21 mouse cellular contexts compared by ENCODE assay signal in genomic region chr4:97941616-97942015, GRCm38 (mm10).
DNase-seq lines count a peak whose midpoint lies in the region; ATAC-seq lines count a peak whose summit lies in the region.
"Had no signal": no experiment of that assay in that cellular context is flagged by ENCODE, and none has a peak within 500 bp of the region (broad histone marks: within the 10 kb centered on the region; RNA-seq: fewer than 3 reads in every experiment).

No protein-coding gene starts in this region.

- H3K4me3 ChIP-seq in embryonic facial prominence, embryonic 12.5 days, result no peak overlapping the region
- no peak overlapping the region for H3K4me3 ChIP-seq in embryonic facial prominence, embryonic 10.5 days
- no peak overlapping the region for H3K4me3 ChIP-seq in heart, embryonic 16.5 days (ENCODE audit: low read length)
- H3K4me3 ChIP-seq in midbrain, embryonic 14.5 days (replicated peaks; ENCODE audit: low read depth, low read length), result no peak overlapping the region
- H3K4me3 ChIP-seq in kidney, embryonic 16.5 days (ENCODE audit: low read length), result no peak overlapping the region
- H3K4me3 ChIP-seq: erythroblast, embryonic 14.5 days; liver, embryonic 13.5 days; megakaryocyte, embryonic 14.5 days had no signal

- no peaks in the 10 kb centered on the region for H3K9me3 ChIP-seq in embryonic facial prominence, embryonic 12.5 days
- no peaks in the 10 kb centered on the region for H3K9me3 ChIP-seq in embryonic facial prominence, embryonic 10.5 days
- H3K9me3 ChIP-seq in heart, embryonic 16.5 days (replicated peaks; ENCODE audit: control insufficient read depth, low read length), result no peaks in the 10 kb centered on the region
- no peaks in the 10 kb centered on the region for H3K9me3 ChIP-seq in midbrain, embryonic 14.5 days (ENCODE audit: control insufficient read depth, low read length)
- no peaks in the 10 kb centered on the region for H3K9me3 ChIP-seq in kidney, embryonic 16.5 days (ENCODE audit: low read length)
- H3K9me3 ChIP-seq: liver, embryonic 13.5 days; megakaryocyte, embryonic 14.5 days had no signal

- intact Hi-C loops in heart, postnatal 25 days (cut with DNase I), result no loop called here

- H3K4me1 ChIP-seq in embryonic facial prominence, embryonic 12.5 days, result peaks cover 22% of the 10 kb centered on the region
- H3K4me1 ChIP-seq in embryonic facial prominence, embryonic 10.5 days, result 0 out of 2 replicates have a peak, but pooled peaks cover 5% of the 10 kb centered on the region
- peaks cover 28% of the 10 kb centered on the region for H3K4me1 ChIP-seq in heart, embryonic 16.5 days (ENCODE audit: control insufficient read depth, insufficient read depth, low read length)
- H3K4me1 ChIP-seq in midbrain, embryonic 14.5 days (ENCODE audit: control insufficient read depth, insufficient read depth, low read length), result 0 out of 2 replicates have a peak, but pooled peaks cover 7% of the 10 kb centered on the region
- H3K4me1 ChIP-seq in kidney, embryonic 16.5 days (ENCODE audit: insufficient read depth, low read length), result peaks cover 7% of the 10 kb centered on the region; the same call in 1 of the 2 replicates
- H3K4me1 ChIP-seq: liver, embryonic 13.5 days had no signal

- no peaks in the 10 kb centered on the region for H3K27me3 ChIP-seq in embryonic facial prominence, embryonic 12.5 days
- no peaks in the 10 kb centered on the region for H3K27me3 ChIP-seq in embryonic facial prominence, embryonic 10.5 days (replicated peaks; ENCODE audit: low read depth, poor library complexity, severe bottlenecking)
- no peaks in the 10 kb centered on the region for H3K27me3 ChIP-seq in heart, embryonic 16.5 days (ENCODE audit: control insufficient read depth, insufficient read depth, low read length)
- no peaks in the 10 kb centered on the region for H3K27me3 ChIP-seq in midbrain, embryonic 14.5 days (ENCODE audit: control insufficient read depth, insufficient read depth, low read length)
- no peaks in the 10 kb centered on the region for H3K27me3 ChIP-seq in kidney, embryonic 16.5 days (ENCODE audit: insufficient read depth, low read length)
- H3K27me3 ChIP-seq: liver, embryonic 13.5 days had no signal

- no peak overlapping the region for H3K9ac ChIP-seq in embryonic facial prominence, embryonic 12.5 days
- H3K9ac ChIP-seq in heart, embryonic 16.5 days (ENCODE audit: low read length), result no peak overlapping the region
- H3K9ac ChIP-seq in midbrain, embryonic 14.5 days (replicated peaks; ENCODE audit: low read length), result no peak overlapping the region
- no peak overlapping the region for H3K9ac ChIP-seq in kidney, embryonic 16.5 days (replicated peaks; ENCODE audit: low read length)
- H3K9ac ChIP-seq: liver, embryonic 13.5 days had no signal

- 59% methylated on average over 8 of the region's 8 CpGs for WGBS in embryonic facial prominence, embryonic 12.5 days
- 87% methylated on average over 8 of the region's 8 CpGs for WGBS in embryonic facial prominence, embryonic 10.5 days
- 81% methylated on average over 8 of the region's 8 CpGs for WGBS in heart, embryonic 16.5 days
- 91% methylated on average over 8 of the region's 8 CpGs for WGBS in midbrain, embryonic 14.5 days
- WGBS in kidney, embryonic 16.5 days, result 87% methylated on average over 8 of the region's 8 CpGs

- no peak for DNase-seq in embryonic facial prominence, embryonic 10.5 days (ENCODE audit: low spot score)
- DNase-seq in heart, postnatal 25 days (ENCODE audit: low spot score), result no peak
- DNase-seq in testis, postnatal 10 days (ENCODE audit: low spot score), result peak; percentile 48
- DNase-seq in testis, postnatal 14 days (ENCODE audit: low spot score), result no peak
- no peak for DNase-seq in midbrain, embryonic 14.5 days
- DNase-seq: cerebellum, postnatal 14 days; embryo, embryonic 11 days; heart, postnatal 10 days; kidney, adult 8-10 months; kidney, postnatal 36 days; liver, embryonic 13.5 days; lung, postnatal 10 days; retina, postnatal 1 day; thymus, postnatal 36 days had no signal

- no peak for ATAC-seq in embryonic facial prominence, embryonic 12.5 days (ENCODE audit: insufficient number of reproducible peaks, insufficient read depth, low FRiP score, low TSS enrichment)
- no peak for ATAC-seq in heart, embryonic 16.5 days (replicated peaks; ENCODE audit: extremely low read depth, insufficient read depth, low FRiP score)
- no peak for ATAC-seq in midbrain, embryonic 14.5 days (ENCODE audit: low FRiP score, low TSS enrichment)
- ATAC-seq in kidney, embryonic 16.5 days (ENCODE audit: low FRiP score, low TSS enrichment), result no peak
- ATAC-seq: hindbrain, embryonic 16.5 days; midbrain, embryonic 16.5 days had no signal

- H3K4me2 ChIP-seq in embryonic facial prominence, embryonic 12.5 days (replicated peaks), result no peak overlapping the region
- H3K4me2 ChIP-seq in heart, embryonic 16.5 days (ENCODE audit: low read depth, low read length), result no peak overlapping the region
- H3K4me2 ChIP-seq in midbrain, embryonic 14.5 days (ENCODE audit: low read length), result no peak overlapping the region
- H3K4me2 ChIP-seq in kidney, embryonic 16.5 days (replicated peaks; ENCODE audit: low read depth, low read length), result no peak overlapping the region
- H3K4me2 ChIP-seq: liver, embryonic 13.5 days had no signal

- H3K36me3 ChIP-seq in embryonic facial prominence, embryonic 12.5 days, result no peaks in the 10 kb centered on the region
- H3K36me3 ChIP-seq in embryonic facial prominence, embryonic 10.5 days (replicated peaks), result no peaks in the 10 kb centered on the region
- H3K36me3 ChIP-seq in heart, embryonic 16.5 days (ENCODE audit: control insufficient read depth, insufficient read depth), result no peaks in the 10 kb centered on the region
- no peaks in the 10 kb centered on the region for H3K36me3 ChIP-seq in midbrain, embryonic 14.5 days (ENCODE audit: control insufficient read depth, insufficient read depth, low read length)
- H3K36me3 ChIP-seq in kidney, embryonic 16.5 days (ENCODE audit: insufficient read depth, low read length), result no peaks in the 10 kb centered on the region
- H3K36me3 ChIP-seq: liver, embryonic 13.5 days had no signal

- peak overlapping the region; percentile 12; the same call in 1 of the 2 replicates for H3K27ac ChIP-seq in embryonic facial prominence, embryonic 12.5 days
- H3K27ac ChIP-seq in embryonic facial prominence, embryonic 10.5 days (replicated peaks), result no peak overlapping the region
- 0 out of 2 replicates have a peak overlapping the region, but pooled peaks have one; percentile 4 for H3K27ac ChIP-seq in heart, embryonic 16.5 days (ENCODE audit: low read length)
- no peak overlapping the region for H3K27ac ChIP-seq in midbrain, embryonic 14.5 days (replicated peaks; ENCODE audit: low read depth, low read length)
- no peak overlapping the region for H3K27ac ChIP-seq in kidney, embryonic 16.5 days (ENCODE audit: low read length)
- H3K27ac ChIP-seq: liver, embryonic 13.5 days had no signal

Comparison
In these comparisons a context has a peak if more than half of its experiments do, and no peak if none do; other contexts are left out.
1. H3K27ac ChIP-seq: peak in embryonic facial prominence, embryonic 12.5 days (single experiment) and heart, embryonic 16.5 days (single experiment); none in embryonic facial prominence, embryonic 10.5 days (single experiment), midbrain, embryonic 14.5 days (single experiment) and kidney, embryonic 16.5 days (single experiment).